8 mouse cellular contexts compared by ENCODE assay signal in the genomic region with DNA sequence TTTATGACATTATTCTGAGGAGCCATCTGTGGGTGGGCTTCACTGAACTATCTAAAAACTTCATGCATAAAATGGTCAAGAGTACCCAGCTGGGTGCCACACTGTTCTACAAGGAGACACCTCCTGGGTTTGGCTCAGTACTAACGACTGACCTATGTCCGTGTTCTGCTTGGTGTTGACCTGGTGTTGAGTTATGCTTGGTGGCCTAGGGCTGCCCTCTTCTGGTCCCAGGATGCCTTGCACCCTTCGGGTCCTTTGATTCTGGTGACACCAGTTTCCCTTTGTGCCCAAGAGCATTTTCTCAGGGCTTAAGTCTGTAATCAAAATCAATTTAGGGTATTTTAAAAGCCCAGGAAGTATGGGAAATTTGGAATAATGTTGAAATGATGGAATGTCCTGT. TPM values are rescaled to one million over a fixed set of nuclear protein-coding genes. Genes with fewer than 3 reads are reported as not detected.
DNase-seq lines count a peak whose midpoint lies in the region; ATAC-seq and TF ChIP-seq lines count a peak whose summit lies in the region.

No protein-coding gene starts in this region.

- H3K36me3 ChIP-seq in heart, adult 2 months (ENCODE audit: control insufficient read depth, insufficient read depth, low read length): no peaks in the 10 kb centered on the region
- no peaks in the 10 kb centered on the region for H3K36me3 ChIP-seq in intestine, embryonic 15.5 days

- intact Hi-C loops in heart, adult 2 months (cut with DNase I): loop anchor here (2.0 kb wide), 1 partner anchor 25 kb away; the partner anchor contains the start of gene Ascl5

- DNase-seq in heart, adult 2 months: no peak
- DNase-seq in heart, adult 11 months: no peak
- DNase-seq in urinary bladder, adult 18-20 months (ENCODE audit: low spot score in 2 of 2): peak; percentile 11 to 35
- no peak for DNase-seq in urinary bladder, postnatal 4 days (ENCODE audit: low spot score in 2 of 2)
- DNase-seq in cerebellum, postnatal 10 days: peak; percentile 78 to 80

- H3K9ac ChIP-seq in heart, adult 2 months (ENCODE audit: low read depth, low read length): no peak overlapping the region
- H3K9ac ChIP-seq in intestine, embryonic 15.5 days: no peak overlapping the region

- no peak overlapping the region for H3K4me2 ChIP-seq in intestine, embryonic 15.5 days (replicated peaks)

- H3K9me3 ChIP-seq in intestine, embryonic 15.5 days: no peaks in the 10 kb centered on the region

- no peak overlapping the region for H3K4me3 ChIP-seq in heart, adult 2 months
- H3K4me3 ChIP-seq in intestine, embryonic 15.5 days (replicated peaks): no peak overlapping the region

- 13% methylated on average over 3 of the region's 3 CpGs for WGBS in heart, adult 2 months
- WGBS in intestine, embryonic 15.5 days: 10% methylated on average over 3 of the region's 3 CpGs

- no peak overlapping the region for H3K27ac ChIP-seq in heart, adult 2 months
- no peak overlapping the region for H3K27ac ChIP-seq in intestine, embryonic 15.5 days

- H3K27me3 ChIP-seq in heart, adult 2 months (ENCODE audit: control insufficient read depth, insufficient read depth, low read length): no peaks in the 10 kb centered on the region; the same call in 1 of the 2 replicates
- H3K27me3 ChIP-seq in intestine, embryonic 15.5 days (replicated peaks): no peaks in the 10 kb centered on the region

- no peaks in the 10 kb centered on the region for H3K79me2 ChIP-seq in heart, adult 2 months (replicated peaks; ENCODE audit: control insufficient read depth, insufficient read depth, low read length)

- TF ChIP-seq EP300 in heart, adult 2 months (IDR thresholded peaks at IDR 0.05; ENCODE audit: insufficient read depth, low read depth, low read length): no peak

- ATAC-seq in intestine, embryonic 15.5 days: peak; percentile 70
- peak; percentile 68 for ATAC-seq in megakaryocyte-erythroid progenitor cell, adult 5-6 weeks (replicated peaks; ENCODE audit: low FRiP score, low TSS enrichment, poor library complexity, severe bottlenecking)
- ATAC-seq in inflammation-experienced regulatory T-cells, adult 6 months: no peak

- no peak for TF ChIP-seq POLR2A in heart, adult 2 months (IDR thresholded peaks at IDR 0.05; ENCODE audit: insufficient read depth, low read depth, low read length)

- peak; percentile 74 for TF ChIP-seq CTCF in heart, adult 2 months (IDR thresholded peaks at IDR 0.05)

- no peaks in the 10 kb centered on the region for H3K4me1 ChIP-seq in heart, adult 2 months (ENCODE audit: control insufficient read depth, insufficient read depth, low read length)
- H3K4me1 ChIP-seq in intestine, embryonic 15.5 days (replicated peaks): no peaks in the 10 kb centered on the region

RNA-seq across cellular contexts. Expression of gene Cacna1s, which starts 23.5 kb away (rescaled TPM):
- total RNA-seq in heart, adult 2 months (2021): 1 to 10 TPM; 8.0 to 9.1 TPM
- 11.4 and 12.4 TPM in 2 replicates for polyA plus RNA-seq in heart, adult 2 months (2012; rRNA removed)
- 0.15 TPM in 1 of 2 replicates, not detected in the other for polyA plus RNA-seq in intestine, embryonic 15.5 days (2015; fragmentation: Nextera tagmentation; extraction: Ambion mirVana)
- not detected in 2 replicates for total RNA-seq in megakaryocyte-erythroid progenitor cell, adult 5-6 weeks (2014; fragmentation: Nextera tagmentation)
- total RNA-seq in megakaryocyte-erythroid progenitor cell, adult 5-6 weeks (2017): not detected in 2 replicates
- 1 to 10 TPM; 2.7 to 5.0 (median 4.9) TPM for polyA plus RNA-seq in inflammation-experienced regulatory T-cells, adult 6 months (2017; shearing (Covaris generic))

RNA-seq across cellular contexts. Expression of gene Ascl5, which starts 25.5 kb away (rescaled TPM):
- total RNA-seq in heart, adult 2 months (2021): not detected
- not detected in 2 replicates for polyA plus RNA-seq in heart, adult 2 months (2012; rRNA removed)
- polyA plus RNA-seq in intestine, embryonic 15.5 days (2015; fragmentation: Nextera tagmentation; extraction: Ambion mirVana): not detected in 2 replicates
- not detected in 2 replicates for total RNA-seq in megakaryocyte-erythroid progenitor cell, adult 5-6 weeks (2014; fragmentation: Nextera tagmentation)
- not detected in 2 replicates for total RNA-seq in megakaryocyte-erythroid progenitor cell, adult 5-6 weeks (2017)
- polyA plus RNA-seq in inflammation-experienced regulatory T-cells, adult 6 months (2017; shearing (Covaris generic)): not detected

RNA-seq across cellular contexts. Expression of gene Kif21b, which starts 55.1 kb away (rescaled TPM):
- total RNA-seq in heart, adult 2 months (2021): under 1 TPM; 0.78 to 0.98 TPM
- polyA plus RNA-seq in heart, adult 2 months (2012; rRNA removed): 1.7 and 2.7 TPM in 2 replicates
- 4.1 and 5.9 TPM in 2 replicates for polyA plus RNA-seq in intestine, embryonic 15.5 days (2015; fragmentation: Nextera tagmentation; extraction: Ambion mirVana)
- total RNA-seq in megakaryocyte-erythroid progenitor cell, adult 5-6 weeks (2014; fragmentation: Nextera tagmentation): 13.7 and 21.6 TPM in 2 replicates
- total RNA-seq in megakaryocyte-erythroid progenitor cell, adult 5-6 weeks (2017): 4.0 and 5.7 TPM in 2 replicates
- 10 to 100 TPM; 23.8 to 43.9 (median 33.8) TPM for polyA plus RNA-seq in inflammation-experienced regulatory T-cells, adult 6 months (2017; shearing (Covaris generic))

Comparison
In these comparisons a context has a peak if more than half of its experiments do, and no peak if none do; other contexts are left out.
1. DNase-seq: peak in urinary bladder, adult 18-20 months (2 of 2) and cerebellum, postnatal 10 days (2 of 2); none in heart, adult 2 months (0 of 2), heart, adult 11 months (single experiment) and urinary bladder, postnatal 4 days (0 of 2).